Mouse (Mus musculus): ENCODE measurements at regions not wholly inside any gene's neighbourhood (a gene's known extent, or its start where the extent isn't known, plus 50 kb on each side); places are given as distances from the start of the nearest gene placed in this dataset.
"Not testable (repeated sequence)": the region's sequence is repeated elsewhere in the genome, so short reads cannot be mapped to it uniquely, and the experiment has no call there.

- DNase-seq, result peak; percentile 45 to 46
These were observed 112.6 kb downstream of the Tomm20 start for GRCm38 (mm10) chr8:126833006-126833405.

- peak; percentile 74 to 77 for DNase-seq
These were observed 113.3 kb downstream of the Tomm20 start for GRCm38 (mm10) chr8:126832163-126832978.

GRCm38 (mm10) chr8:126831312-126832162 is 114.1 kb downstream of the Tomm20 start:
- no peak for DNase-seq

- no peak for DNase-seq
These were observed 115.5 kb downstream of the Tomm20 start for GRCm38 (mm10) chr8:126830242-126830530.

GRCm38 (mm10) chr8:126829376-126830241 is 116.0 kb downstream of the Tomm20 start:
- DNase-seq, result peak; percentile 76 to 93

- DNase-seq, result peak; percentile 51 to 61
These were observed 117.8 kb downstream of the Tomm20 start for GRCm38 (mm10) chr8:126827681-126828383.

GRCm38 (mm10) chr8:126826328-126827285 is 119.0 kb downstream of the Tomm20 start:
- peak; percentile 72 to 83 for DNase-seq

GRCm38 (mm10) chr8:126825877-126826276 is 119.8 kb downstream of the Tomm20 start:
- DNase-seq, result peak; percentile 50 to 55

GRCm38 (mm10) chr8:126824575-126825208 is 121.0 kb downstream of the Tomm20 start:
- peak; percentile 57 to 72 for DNase-seq

- no peak for DNase-seq
These were observed 123.4 kb downstream of the Tomm20 start for GRCm38 (mm10) chr8:126822269-126822668.

- no peak for DNase-seq
These were observed 124.4 kb downstream of the Tomm20 start for GRCm38 (mm10) chr8:126821279-126821678.

GRCm38 (mm10) chr8:126820502-126820901 is 125.1 kb downstream of the Tomm20 start:
- no peak for DNase-seq

- no peak for DNase-seq
These were observed 126.4 kb downstream of the Tomm20 start for GRCm38 (mm10) chr8:126819261-126819660.

GRCm38 (mm10) chr8:126816155-126816554 is 129.5 kb downstream of the Tomm20 start:
- DNase-seq, result no peak

- DNase-seq, result no peak
These were observed 131.2 kb downstream of the Tomm20 start for GRCm38 (mm10) chr8:126814427-126814826.

GRCm38 (mm10) chr8:126813621-126814020 is 132.0 kb downstream of the Tomm20 start:
- no peak for DNase-seq

- DNase-seq, result no peak
These were observed 132.9 kb downstream of the Tomm20 start for GRCm38 (mm10) chr8:126812777-126813176.

GRCm38 (mm10) chr8:126811358-126811757 is 134.3 kb downstream of the Tomm20 start:
- DNase-seq, result not testable (repeated sequence)

- DNase-seq, result no peak
These were observed 135.1 kb downstream of the Tomm20 start for GRCm38 (mm10) chr8:126810516-126810915.

GRCm38 (mm10) chr8:126809321-126809720 is 136.3 kb downstream of the Tomm20 start:
- no peak for DNase-seq

- DNase-seq, result no peak
These were observed 137.1 kb downstream of the Tomm20 start for GRCm38 (mm10) chr8:126808496-126808895.
